Comparison of ENCODE assay signal across 9 mouse cellular contexts in the genomic region with DNA sequence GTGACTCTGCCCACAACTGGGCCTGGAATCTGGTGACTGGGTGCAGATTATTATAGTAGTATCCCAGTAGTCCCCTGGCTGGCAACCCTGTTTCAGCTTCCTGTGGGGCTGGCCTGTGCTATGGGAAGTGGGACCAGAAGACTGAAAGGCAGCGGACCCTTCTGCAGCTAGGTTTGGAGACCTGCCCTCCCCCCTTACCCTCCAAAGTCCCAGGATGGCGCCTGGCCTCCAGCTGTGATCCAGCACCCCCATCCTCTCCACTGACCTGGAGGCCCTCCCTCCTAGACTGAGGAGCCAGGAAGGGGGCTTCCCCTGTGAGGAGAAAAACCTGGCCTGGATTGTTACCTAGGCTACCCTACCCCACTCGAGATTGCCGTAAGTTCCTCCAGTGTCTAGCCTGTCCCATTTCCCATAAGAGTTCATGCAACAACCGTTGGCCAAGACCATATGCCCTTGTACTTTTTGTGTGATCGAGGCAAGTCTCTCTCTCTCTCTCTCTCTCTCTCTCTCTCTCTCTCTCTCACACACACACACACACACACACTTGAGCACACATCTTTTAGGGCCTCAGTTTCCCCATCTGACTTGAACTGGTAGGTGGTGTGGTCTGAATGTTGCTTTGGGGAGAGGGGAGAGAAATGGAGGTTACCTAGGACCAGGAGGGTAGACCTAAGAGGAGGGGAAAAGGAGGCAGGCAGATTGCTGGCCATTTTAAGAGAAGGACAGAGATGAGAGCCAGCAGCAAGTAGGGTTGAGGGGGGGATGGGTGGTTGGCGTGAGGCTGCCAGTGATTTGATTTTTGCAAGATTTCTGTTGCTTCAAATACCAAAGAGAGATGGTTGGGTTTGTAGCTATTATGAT.
DNase-seq lines count a peak whose midpoint lies in the region; ATAC-seq lines count a peak whose summit lies in the region.
"Had no signal": no experiment of that assay in that cellular context is flagged by ENCODE, and none has a peak within 500 bp of the region (broad histone marks: within the 10 kb centered on the region; RNA-seq: fewer than 3 reads in every experiment).

No protein-coding gene starts in this region.

- no peak for ATAC-seq in cerebellum, adult (ENCODE audit: insufficient number of reproducible peaks, low FRiP score, low TSS enrichment)
- peak; percentile 67 for ATAC-seq in lung, embryonic 16.5 days (ENCODE audit: low read depth)
- 0 out of 2 replicates have a peak, but pooled peaks have one; percentile 22 for ATAC-seq in stomach, embryonic 16.5 days (ENCODE audit: insufficient read depth, low FRiP score)

- peak overlapping the region; percentile 48 for H3K4me2 ChIP-seq in lung, embryonic 16.5 days (ENCODE audit: low read depth, low read length)
- H3K4me2 ChIP-seq in stomach, embryonic 16.5 days (ENCODE audit: low read depth, low read length): peak overlapping the region; percentile 40

- H3K36me3 ChIP-seq in lung, embryonic 16.5 days (ENCODE audit: control insufficient read depth, insufficient read depth, low read length): no peaks in the 10 kb centered on the region
- peaks cover 10% of the 10 kb centered on the region for H3K36me3 ChIP-seq in limb, embryonic 10.5 days
- H3K36me3 ChIP-seq in stomach, embryonic 16.5 days (ENCODE audit: control insufficient read depth, insufficient read depth, low read length): no peaks in the 10 kb centered on the region

- 14% methylated on average over 7 of the region's 7 CpGs for WGBS in lung, embryonic 16.5 days
- WGBS in limb, embryonic 10.5 days: 16% methylated on average over 7 of the region's 7 CpGs
- 16% methylated on average over 7 of the region's 7 CpGs for WGBS in stomach, embryonic 16.5 days

- H3K27ac ChIP-seq in lung, embryonic 16.5 days (ENCODE audit: low read length): peak overlapping the region; percentile 50
- peak overlapping the region; percentile 96 for H3K27ac ChIP-seq in limb, embryonic 10.5 days
- H3K27ac ChIP-seq in stomach, embryonic 16.5 days (ENCODE audit: low read length): peak overlapping the region; percentile 68

- peak overlapping the region; percentile 38; the same call in 1 of the 2 replicates for H3K9ac ChIP-seq in lung, embryonic 16.5 days (ENCODE audit: low read length)
- peak overlapping the region; percentile 52 for H3K9ac ChIP-seq in stomach, embryonic 16.5 days (ENCODE audit: low read length)

- DNase-seq in cerebellum, adult 11 months: peak; percentile 36
- DNase-seq in lung, postnatal 25 days (ENCODE audit: low spot score): no peak
- peak; percentile 75 for DNase-seq in limb, embryonic 10.5 days (ENCODE audit: low spot score)
- DNase-seq in layer of hippocampus, adult 9-10 months (ENCODE audit: low spot score): no peak
- DNase-seq in thymus, postnatal 14 days: no peak
- DNase-seq: right cerebral cortex, postnatal 4 days had no signal

- H3K4me1 ChIP-seq in lung, embryonic 16.5 days (replicated peaks; ENCODE audit: control insufficient read depth, insufficient read depth, low read length): peaks cover 70% of the 10 kb centered on the region
- peaks cover 91% of the 10 kb centered on the region for H3K4me1 ChIP-seq in limb, embryonic 10.5 days
- peaks cover 74% of the 10 kb centered on the region for H3K4me1 ChIP-seq in stomach, embryonic 16.5 days (ENCODE audit: control insufficient read depth, insufficient read depth, low read length)

- no peaks in the 10 kb centered on the region for H3K27me3 ChIP-seq in lung, embryonic 16.5 days (ENCODE audit: control insufficient read depth, insufficient read depth, low read depth, low read length)
- no peaks in the 10 kb centered on the region for H3K27me3 ChIP-seq in limb, embryonic 10.5 days (ENCODE audit: low read depth, poor library complexity, severe bottlenecking)
- no peaks in the 10 kb centered on the region for H3K27me3 ChIP-seq in stomach, embryonic 16.5 days (ENCODE audit: control insufficient read depth, insufficient read depth, low read length)

- H3K9me3 ChIP-seq in lung, embryonic 16.5 days (ENCODE audit: control insufficient read depth, low read length): no peaks in the 10 kb centered on the region
- no peaks in the 10 kb centered on the region for H3K9me3 ChIP-seq in limb, embryonic 10.5 days (replicated peaks)
- H3K9me3 ChIP-seq in stomach, embryonic 16.5 days (replicated peaks; ENCODE audit: control insufficient read depth, low read length): no peaks in the 10 kb centered on the region

- H3K4me3 ChIP-seq in lung, embryonic 16.5 days (ENCODE audit: low read length): peak overlapping the region; percentile 36
- peak overlapping the region; percentile 43 for H3K4me3 ChIP-seq in limb, embryonic 10.5 days
- H3K4me3 ChIP-seq in stomach, embryonic 16.5 days (replicated peaks; ENCODE audit: low read length): peak overlapping the region; percentile 22

Comparison
In these comparisons a context has a peak if more than half of its experiments do, and no peak if none do; other contexts are left out.
1. DNase-seq: peak in cerebellum, adult 11 months (single experiment) and limb, embryonic 10.5 days (single experiment); none in lung, postnatal 25 days (single experiment), layer of hippocampus, adult 9-10 months (single experiment) and thymus, postnatal 14 days (single experiment).
2. Peak in every context shown above with its lines, with median percentiles within 50 percentile points of each other: H3K27ac ChIP-seq and H3K4me3 ChIP-seq.